Mouse (Mus musculus): ENCODE data around the gene BC055324.

DNA sequence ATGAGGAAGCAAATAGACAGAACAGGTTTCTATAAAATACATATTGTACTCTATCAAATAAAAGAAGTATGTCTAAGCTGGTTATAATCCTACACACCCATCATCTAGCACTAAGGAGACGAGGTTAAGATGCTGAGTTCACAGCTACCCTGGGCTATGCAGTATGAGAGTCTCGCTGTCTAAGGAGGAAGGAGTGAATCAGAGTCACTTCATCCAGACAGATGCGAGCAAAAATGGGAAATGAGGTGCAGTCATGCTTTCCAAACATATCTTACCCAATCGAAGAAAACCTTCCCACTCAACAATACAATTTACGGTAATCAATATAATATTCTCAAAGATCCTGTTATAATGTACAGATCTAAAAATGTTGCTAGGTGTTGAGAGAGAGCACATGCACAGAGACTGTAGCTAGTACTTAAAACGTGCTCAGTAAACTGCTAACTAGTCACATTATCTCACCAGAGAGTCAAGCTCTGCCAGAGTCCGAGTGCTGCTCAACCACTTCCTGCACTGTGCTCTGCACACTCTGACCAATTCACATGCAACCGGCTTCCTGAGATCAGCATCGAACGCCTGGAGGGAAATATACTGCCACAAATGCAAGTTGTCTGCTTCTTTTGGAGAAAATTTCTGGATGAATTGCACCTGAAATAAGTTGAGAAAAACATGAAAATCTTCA, 30.4 kb downstream of the BC055324 start:
- no peak for TF ChIP-seq POLR2A (IDR thresholded peaks at IDR 0.05; ENCODE audit: insufficient read depth, low read length)
- no peak for TF ChIP-seq EP300 (IDR thresholded peaks at IDR 0.05; ENCODE audit: insufficient read depth, low read depth, low read length)
- TF ChIP-seq CTCF (IDR thresholded peaks at IDR 0.05; ENCODE audit: low read depth, low read length), result no peak
